Mouse (Mus musculus) megakaryocyte progenitor cell, adult 5-6 weeks (primary cell): ENCODE data around the gene Gabrg3. TPM values are rescaled to one million over a fixed set of nuclear protein-coding genes. Genes with fewer than 3 reads are reported as not detected.

Experiments
- ATAC-seq: replicated peaks from 2 replicates; pipeline ENCODE4 v1.8.0; 2016; ENCODE audit warnings: mild to moderate bottlenecking, moderate TSS enrichment, inconsistent platforms; ENCODE audit not compliant: poor library complexity
- total RNA-seq, 2 experiments: library from RNA; stranded (forward) in 1 of 2; stranded (reverse) in 1 of 2; fragments of 157-497, 149-512 nt in 1 of 2; fragments of 200-1000 nt in 1 of 2; gene quantifications; 2 replicates each; pipeline versions ENCODE4 v1.2.3 to v1.2.4; 2015 to 2017

Gene Gabrg3
- total RNA-seq (2015) (not detected in 2 replicates), total RNA-seq (2017) (not detected in 2 replicates)

GRCm38 (mm10) chr7:57386517-57387340 lies at the start of gene Gabrg3:
Gene Gabrg3 (minus strand): TSS chr7:57387188.
- no peak for ATAC-seq

DNA sequence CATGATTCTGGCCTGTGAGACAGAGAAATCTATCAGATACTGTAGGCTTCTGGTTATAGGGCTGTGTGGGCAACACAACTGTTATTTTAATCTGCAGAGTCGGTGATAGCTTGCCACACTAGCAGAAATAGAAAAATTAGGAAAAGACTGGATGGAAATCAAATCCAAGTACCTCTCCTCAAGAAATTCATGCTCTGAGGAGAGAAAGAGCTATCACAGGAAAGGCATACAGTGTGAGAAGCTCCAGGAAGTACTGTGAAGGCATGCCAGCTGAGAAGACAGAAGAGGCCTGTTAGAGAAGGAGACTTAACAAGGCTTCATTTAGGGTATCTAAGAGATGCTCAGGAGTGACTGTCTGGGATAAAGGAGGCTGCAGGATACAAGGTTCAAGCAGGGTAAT lies 35.7 kb upstream of the Gabrg3 start:
- no peak for ATAC-seq

- no peak for ATAC-seq
Observed at GRCm38 (mm10) chr7:57421044-57421443, 34.1 kb upstream of the Gabrg3 start.

GRCm38 (mm10) chr7:57419392-57419791 lies 32.4 kb upstream of the Gabrg3 start, which contains the start of gene Gabrb3:
Gene Gabrb3 (plus strand): TSS chr7:57419692.
- ATAC-seq = no peak

DNA sequence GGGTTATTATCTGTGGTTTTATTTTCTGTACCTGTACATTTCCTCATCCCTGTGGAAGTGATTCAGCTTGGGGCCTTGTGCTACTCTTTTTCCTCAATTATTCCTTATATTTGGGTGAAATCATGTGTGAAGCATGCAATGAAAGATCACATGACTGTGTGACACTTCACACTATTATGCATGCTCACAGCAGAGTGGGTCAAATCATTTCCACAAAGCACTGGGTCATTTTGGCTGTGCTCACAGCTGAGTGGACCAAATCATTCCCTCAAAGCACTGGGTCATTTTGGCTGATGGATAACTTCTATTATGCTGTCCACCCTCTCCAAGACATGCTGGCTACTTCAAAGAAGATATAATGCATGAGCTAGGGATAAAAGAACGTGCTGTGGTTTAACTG lies 25.9 kb upstream of the Gabrg3 start:
- ATAC-seq = no peak

- ATAC-seq = no peak
Observed at GRCm38 (mm10) chr7:57411163-57411562, 24.2 kb upstream of the Gabrg3 start.

DNA sequence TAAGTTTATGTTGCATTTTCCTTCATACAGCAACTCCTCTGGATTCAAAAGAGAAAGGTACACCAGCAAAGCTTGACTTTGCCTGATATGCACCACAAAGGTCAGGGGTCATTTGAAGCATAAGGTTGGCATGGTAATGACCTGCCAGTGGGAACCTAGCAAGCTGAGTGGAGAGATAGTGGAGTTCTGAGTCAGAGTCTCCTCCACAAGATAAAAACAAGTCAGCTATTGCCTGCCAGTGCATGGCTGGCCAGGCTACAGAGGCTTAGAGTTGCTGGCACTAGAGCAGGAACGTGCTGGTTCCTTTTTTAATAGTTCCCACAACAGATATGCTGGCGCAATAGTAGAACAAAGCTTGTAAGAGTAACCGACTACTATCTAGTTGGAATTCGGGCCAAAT lies 6.6 kb upstream of the Gabrg3 start:
- ATAC-seq = no peak

DNA sequence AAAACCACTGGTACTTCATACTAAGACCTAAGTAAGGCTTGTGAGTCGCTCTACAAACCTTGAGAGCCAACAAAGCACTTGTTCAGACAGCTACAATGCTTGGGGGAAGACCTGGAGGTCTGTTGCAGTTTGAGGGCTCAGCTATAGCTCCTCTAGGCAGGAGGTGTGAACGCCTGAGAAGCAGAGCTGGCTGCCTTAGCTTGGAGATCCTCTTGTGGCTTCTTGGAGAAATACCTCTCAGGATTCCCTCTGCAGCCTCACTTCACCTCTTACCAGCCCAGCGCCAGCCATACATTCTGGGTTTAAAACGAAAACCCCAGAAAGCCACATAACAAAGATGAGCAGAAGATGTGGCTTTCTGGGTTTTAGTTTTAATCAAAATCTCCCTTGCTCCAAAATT lies 3.1 kb upstream of the Gabrg3 start:
- no peak for ATAC-seq

DNA sequence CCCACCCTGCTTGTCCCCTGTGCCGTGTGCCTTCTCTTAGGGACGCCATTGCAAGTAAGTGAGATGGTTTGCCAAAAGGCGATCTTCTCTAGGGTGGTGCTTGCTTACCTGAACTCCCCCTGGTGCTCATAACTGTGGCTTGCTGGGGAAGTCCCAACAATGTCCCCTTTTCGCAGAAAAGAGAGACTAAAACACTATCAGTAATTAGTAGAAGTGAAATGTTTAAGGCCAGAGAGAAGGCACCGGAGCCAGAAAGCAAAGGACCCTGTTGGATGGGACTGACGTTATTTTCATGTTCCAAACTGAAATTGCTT lies 310 bp upstream of the Gabrg3 start:
- no peak for ATAC-seq

DNA sequence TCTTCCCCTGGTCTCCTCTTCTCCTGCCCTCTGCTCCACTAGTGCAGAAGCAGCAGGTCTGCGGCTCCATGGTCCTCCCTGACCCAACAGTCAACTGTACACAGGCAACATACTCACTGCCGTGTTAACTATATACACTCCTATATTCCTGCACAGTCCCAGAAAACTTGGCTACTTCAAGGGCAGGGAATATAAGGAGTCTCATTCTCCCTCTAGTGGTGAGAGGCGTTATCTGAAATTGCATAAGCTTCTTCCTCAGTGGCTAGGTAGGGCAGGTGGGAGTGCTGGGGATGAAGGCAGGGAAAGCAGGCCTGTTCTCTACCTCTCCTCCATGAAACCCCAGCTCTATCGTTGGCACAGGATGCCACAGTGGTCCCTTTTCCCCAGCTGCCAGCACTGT lies 2.9 kb downstream of the Gabrg3 start:
- ATAC-seq = no peak

GRCm38 (mm10) chr7:57366013-57366390 lies 21.0 kb downstream of the Gabrg3 start:
- ATAC-seq = no peak

DNA sequence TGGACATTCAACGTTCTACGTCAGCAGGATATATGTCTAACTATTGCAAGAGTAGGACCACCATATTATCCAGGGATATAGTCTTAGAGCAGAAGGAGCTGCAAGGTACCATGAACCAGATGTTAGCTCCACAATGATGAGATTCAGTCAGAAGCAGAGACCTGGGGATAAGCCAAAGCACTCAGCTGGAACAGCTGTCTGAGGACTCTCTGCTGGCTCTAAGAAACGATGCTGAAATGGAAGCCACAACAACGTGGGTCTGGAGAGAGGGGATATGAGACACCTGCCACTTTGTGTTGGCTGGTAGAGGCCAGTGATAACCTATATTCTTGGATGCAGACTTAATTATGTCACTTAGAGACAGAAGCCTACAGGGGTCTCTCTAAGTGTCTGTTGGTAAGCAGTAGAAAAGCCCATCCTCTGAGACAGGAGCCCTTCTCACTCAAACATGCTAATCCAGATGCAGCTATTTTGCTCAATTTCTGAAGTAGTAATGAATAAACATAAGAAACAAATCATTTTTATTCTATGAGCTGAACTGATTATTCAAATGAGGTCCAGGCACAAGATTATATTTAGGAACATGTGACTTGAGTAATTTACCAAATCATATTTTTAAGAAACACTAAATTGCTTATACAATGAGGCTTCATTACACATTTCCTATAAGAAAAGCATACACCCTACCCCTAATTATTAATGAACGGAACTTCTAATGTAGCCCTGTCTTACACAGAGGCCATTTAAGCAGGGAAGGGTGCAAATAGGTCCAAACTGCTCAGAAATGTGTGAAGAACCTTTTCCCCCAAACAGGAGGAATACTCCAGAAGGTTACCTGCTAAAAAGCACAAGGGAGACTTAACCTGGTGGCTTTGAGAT lies 21.6 kb downstream of the Gabrg3 start:
- ATAC-seq = no peak

DNA sequence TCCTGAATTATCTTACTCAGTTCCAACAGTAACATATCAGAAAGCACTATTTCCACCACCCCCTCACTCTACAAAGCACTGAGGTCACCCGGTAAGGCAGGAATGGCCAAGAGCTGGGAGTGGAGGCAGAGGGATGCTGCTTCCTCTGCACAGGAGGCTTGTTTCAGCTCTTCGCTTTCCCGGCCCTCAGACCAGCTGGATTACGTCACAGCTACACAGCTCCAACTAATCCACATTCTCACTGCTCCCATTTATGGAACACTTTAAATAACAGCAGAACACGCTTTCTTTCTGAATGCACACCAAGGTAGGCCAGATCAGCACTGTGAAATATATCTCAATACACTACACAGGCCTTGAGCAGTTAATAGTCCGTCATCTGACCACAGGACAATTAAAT lies 23.2 kb downstream of the Gabrg3 start:
- no peak for ATAC-seq

- no peak for ATAC-seq
Observed at GRCm38 (mm10) chr7:57357871-57358540, 29.0 kb downstream of the Gabrg3 start.

DNA sequence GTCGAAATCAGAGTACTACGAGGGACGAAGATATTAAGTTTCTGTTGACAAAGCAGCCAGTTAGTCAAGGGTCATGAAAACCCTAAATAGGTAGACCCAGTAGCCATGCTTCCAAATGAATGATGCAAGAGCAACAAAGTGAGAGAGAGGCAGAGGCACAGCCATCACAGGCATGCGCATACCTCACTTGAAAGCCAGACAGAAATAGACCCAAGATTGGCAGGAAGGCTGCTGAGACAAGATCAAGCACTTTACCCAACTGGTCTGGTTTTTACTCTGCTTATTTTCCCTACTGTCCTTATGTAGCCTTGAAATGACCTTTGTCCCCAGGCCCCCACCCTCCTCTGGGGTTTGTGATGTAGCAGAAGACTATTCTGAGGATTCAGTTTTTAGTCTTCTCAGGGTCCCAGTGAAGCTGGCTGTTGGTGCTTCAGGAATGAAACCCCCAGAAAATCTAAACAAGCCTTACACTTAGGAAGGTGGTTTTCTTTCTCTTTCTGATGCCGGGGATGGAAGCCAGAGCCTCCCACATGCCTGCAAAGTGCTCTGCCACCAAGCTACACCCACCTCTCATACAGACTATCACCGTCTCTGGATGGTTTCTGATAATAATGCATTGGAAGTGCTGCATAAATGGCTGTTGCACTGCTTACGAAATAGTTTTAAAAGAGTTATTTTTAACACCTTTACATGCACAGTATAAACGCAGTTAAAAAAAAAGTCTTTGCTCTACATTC lies 30.3 kb downstream of the Gabrg3 start:
- no peak for ATAC-seq

DNA sequence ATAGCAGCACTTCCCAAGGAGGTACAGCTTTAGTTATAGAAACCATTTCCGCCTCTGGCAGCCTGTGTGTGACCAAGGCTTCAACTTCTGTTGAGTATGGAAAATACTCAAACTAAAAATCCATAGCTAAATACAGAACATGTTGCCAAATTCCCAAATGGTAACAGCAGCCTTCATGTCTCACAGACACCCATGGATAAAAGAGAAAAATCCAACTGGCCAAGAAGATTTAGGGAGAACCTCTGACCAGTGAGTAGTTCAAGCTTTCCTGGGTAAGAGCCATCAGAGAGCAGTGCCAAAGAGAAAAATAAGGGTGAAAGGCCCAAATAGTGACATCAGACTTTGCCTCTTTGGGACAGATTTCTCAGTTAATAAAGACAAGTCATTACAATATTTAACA lies 38.2 kb downstream of the Gabrg3 start:
- no peak for ATAC-seq

- ATAC-seq = no peak
Observed at GRCm38 (mm10) chr7:57341910-57342309, 45.1 kb downstream of the Gabrg3 start.

- ATAC-seq = no peak
Observed at GRCm38 (mm10) chr7:57331211-57331610, 55.8 kb downstream of the Gabrg3 start.

- no peak for ATAC-seq
Observed at GRCm38 (mm10) chr7:57330240-57330639, 56.7 kb downstream of the Gabrg3 start.

DNA sequence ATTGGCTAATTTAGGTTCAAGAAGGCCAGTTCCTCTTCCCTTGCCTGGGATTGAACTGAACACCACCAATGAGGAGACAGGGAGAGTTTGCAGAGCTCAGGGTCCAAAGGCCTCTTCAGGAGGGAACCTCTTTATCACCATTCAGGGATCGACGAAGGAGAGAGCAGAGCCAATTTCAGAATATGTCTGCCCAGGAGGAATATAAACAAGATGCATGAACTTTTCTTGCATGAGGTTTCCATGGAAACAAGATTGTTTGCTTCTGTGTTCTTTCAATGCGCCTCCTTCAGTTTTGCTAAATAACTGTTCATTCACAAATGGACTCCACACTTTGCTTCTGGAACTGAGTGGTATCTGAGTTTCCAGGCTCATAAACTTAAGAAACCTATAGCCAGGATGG lies 62.5 kb downstream of the Gabrg3 start:
- ATAC-seq = no peak

- no peak for ATAC-seq
Observed at GRCm38 (mm10) chr7:57322086-57322485, 64.9 kb downstream of the Gabrg3 start.
